Mouse (Mus musculus): ENCODE measurements around the gene Urgcp. TPM values are rescaled to one million over a fixed set of nuclear protein-coding genes. Genes with fewer than 3 reads are reported as not detected.

Gene Urgcp
- total RNA-seq, 2 experiments from 2014 or later = 4.5 to 7.0 TPM

- ATAC-seq (replicated peaks; ENCODE audit: poor library complexity) = no peak
These were observed 25.5 kb upstream of the Urgcp start for GRCm38 (mm10) chr11:5787671-5788055.

GRCm38 (mm10) chr11:5785732-5786131 is 23.6 kb upstream of the Urgcp start:
- peak; percentile 14 for ATAC-seq (replicated peaks; ENCODE audit: poor library complexity)

GRCm38 (mm10) chr11:5782199-5782944 is 20.2 kb upstream of the Urgcp start:
- ATAC-seq (replicated peaks; ENCODE audit: poor library complexity) = peak; percentile 89

- ATAC-seq (replicated peaks; ENCODE audit: poor library complexity) = no peak
These were observed 17.9 kb upstream of the Urgcp start for GRCm38 (mm10) chr11:5780035-5780499.

GRCm38 (mm10) chr11:5778481-5778880 is 16.3 kb upstream of the Urgcp start:
- ATAC-seq (replicated peaks; ENCODE audit: poor library complexity) = peak; percentile 55

- ATAC-seq (replicated peaks; ENCODE audit: poor library complexity) = no peak
These were observed 3.8 kb upstream of the Urgcp start for GRCm38 (mm10) chr11:5766019-5766418.

- ATAC-seq (replicated peaks; ENCODE audit: poor library complexity) = 0 out of 2 replicates have a peak, but pooled peaks have one; percentile 9
These were observed 432 bp upstream of the Urgcp start for GRCm38 (mm10) chr11:5762633-5762982.

GRCm38 (mm10) chr11:5753755-5754154 is 8.4 kb downstream of the Urgcp start:
- ATAC-seq (replicated peaks; ENCODE audit: poor library complexity) = no peak

GRCm38 (mm10) chr11:5744951-5745350 is 17.2 kb downstream of the Urgcp start:
- ATAC-seq (replicated peaks; ENCODE audit: poor library complexity) = no peak

GRCm38 (mm10) chr11:5742106-5742505 is 20.1 kb downstream of the Urgcp start:
- ATAC-seq (replicated peaks; ENCODE audit: poor library complexity) = no peak

GRCm38 (mm10) chr11:5740965-5741627 is 21.1 kb downstream of the Urgcp start:
- ATAC-seq (replicated peaks; ENCODE audit: poor library complexity) = peak; percentile 90

- no peak for ATAC-seq (replicated peaks; ENCODE audit: poor library complexity)
These were observed 21.6 kb downstream of the Urgcp start for GRCm38 (mm10) chr11:5740599-5740964.

- no peak for ATAC-seq (replicated peaks; ENCODE audit: poor library complexity)
These were observed 22.3 kb downstream of the Urgcp start for GRCm38 (mm10) chr11:5739846-5740245.

GRCm38 (mm10) chr11:5738888-5739632 is 23.1 kb downstream of the Urgcp start:
- no peak for ATAC-seq (replicated peaks; ENCODE audit: poor library complexity)

GRCm38 (mm10) chr11:5737137-5737536 is 25.0 kb downstream of the Urgcp start:
- no peak for ATAC-seq (replicated peaks; ENCODE audit: poor library complexity)

GRCm38 (mm10) chr11:5734323-5734722 is 27.9 kb downstream of the Urgcp start:
- ATAC-seq (replicated peaks; ENCODE audit: poor library complexity) = no peak

- no peak for ATAC-seq (replicated peaks; ENCODE audit: poor library complexity)
These were observed 29.8 kb downstream of the Urgcp start for GRCm38 (mm10) chr11:5732401-5732800.

- no peak for ATAC-seq (replicated peaks; ENCODE audit: poor library complexity)
These were observed 32.6 kb downstream of the Urgcp start for GRCm38 (mm10) chr11:5729582-5729981.

- ATAC-seq (replicated peaks; ENCODE audit: poor library complexity) = no peak
These were observed 43.4 kb downstream of the Urgcp start for GRCm38 (mm10) chr11:5718611-5719354.

GRCm38 (mm10) chr11:5716938-5717705 is 45.1 kb downstream of the Urgcp start:
- no peak for ATAC-seq (replicated peaks; ENCODE audit: poor library complexity)
